Mouse (Mus musculus) spleen, adult 12 weeks (tissue): ENCODE results near the gene Mettl27.
"Not testable (repeated sequence)": the region's sequence is repeated elsewhere in the genome, so short reads cannot be mapped to it uniquely, and the experiment has no call there.

Source experiments
- DNase-seq: peaks from one replicate; pipeline ENCODE4 v3.0.0; 2022; ENCODE audit warnings: low spot score

The Mettl27 gene

GRCm38 (mm10) chr5:134951053-134951884 lies 19.1 kb downstream of the Mettl27 start:
- DNase-seq: no peak

GRCm38 (mm10) chr5:134955491-134955890 lies 23.3 kb downstream of the Mettl27 start:
- DNase-seq: no peak

GRCm38 (mm10) chr5:134959114-134959513 lies 26.9 kb downstream of the Mettl27 start:
- DNase-seq: no peak

GRCm38 (mm10) chr5:134960430-134960829 lies 28.3 kb downstream of the Mettl27 start:
- DNase-seq: no peak

DNA sequence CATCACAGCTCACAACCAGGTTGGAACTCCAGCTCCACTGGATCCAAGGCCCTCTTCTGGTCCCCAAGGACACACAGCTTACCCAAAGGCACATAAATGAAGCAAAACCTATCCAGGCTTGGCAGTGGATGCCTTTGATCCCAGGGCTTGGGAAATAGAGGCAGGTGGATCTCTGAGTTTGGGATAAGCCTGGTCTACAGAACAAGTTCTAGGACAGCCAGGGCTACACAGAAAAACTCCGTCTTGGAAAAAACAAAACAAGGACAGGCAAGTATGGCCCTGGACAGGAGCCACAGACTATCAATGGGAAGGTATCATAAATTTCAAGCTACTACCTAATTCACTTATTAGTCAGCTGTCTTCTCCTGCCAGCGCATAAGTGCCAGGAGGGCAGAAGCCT lies 29.4 kb downstream of the Mettl27 start:
- DNase-seq: no peak

DNA sequence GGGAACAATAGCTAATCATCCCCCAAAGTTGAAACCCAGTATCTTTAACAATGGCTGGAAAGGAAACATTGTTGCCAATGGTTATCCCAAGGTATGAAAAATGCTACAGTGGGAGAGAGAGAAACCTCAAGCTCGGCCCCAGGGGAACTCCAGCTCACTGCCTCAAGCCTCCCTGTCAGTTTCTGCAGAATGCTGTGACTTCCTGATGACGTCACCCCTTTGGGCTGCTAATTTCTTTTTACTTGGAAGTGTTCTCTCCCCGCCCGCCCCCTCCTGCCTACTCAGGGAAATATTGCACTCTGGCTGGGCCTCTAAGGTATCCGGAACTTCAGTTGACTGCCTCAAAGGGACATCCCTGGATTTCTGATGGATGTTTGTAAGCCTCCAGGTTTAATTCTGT lies 31.4 kb downstream of the Mettl27 start:
- no peak for DNase-seq

GRCm38 (mm10) chr5:134964655-134965054 lies 32.5 kb downstream of the Mettl27 start:
- not testable (repeated sequence) for DNase-seq

DNA sequence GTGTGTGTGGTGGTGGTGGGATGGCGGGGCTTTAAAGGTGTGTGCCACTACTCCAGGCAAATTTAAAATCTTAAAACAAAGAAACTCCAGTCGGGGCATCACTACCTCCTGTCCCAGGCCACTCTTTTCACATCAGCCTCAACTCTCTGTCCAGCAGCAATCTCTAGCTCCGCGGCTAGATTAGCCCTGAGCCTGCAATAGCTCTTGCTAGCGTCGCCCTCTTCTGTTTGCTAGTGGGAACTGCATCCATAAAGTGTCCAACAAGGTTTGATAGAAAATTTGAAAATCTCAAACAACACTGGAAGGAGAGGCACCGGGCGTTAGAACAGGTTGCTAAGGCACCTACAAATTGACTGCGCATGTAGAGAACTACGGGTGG lies 33.3 kb downstream of the Mettl27 start:
- peak; percentile 63 for DNase-seq

- peak; percentile 42 for DNase-seq
Observed at GRCm38 (mm10) chr5:134965852-134966821, 34.0 kb downstream of the Mettl27 start.

- no peak for DNase-seq
Observed at GRCm38 (mm10) chr5:134967164-134967944, 35.2 kb downstream of the Mettl27 start.

DNA sequence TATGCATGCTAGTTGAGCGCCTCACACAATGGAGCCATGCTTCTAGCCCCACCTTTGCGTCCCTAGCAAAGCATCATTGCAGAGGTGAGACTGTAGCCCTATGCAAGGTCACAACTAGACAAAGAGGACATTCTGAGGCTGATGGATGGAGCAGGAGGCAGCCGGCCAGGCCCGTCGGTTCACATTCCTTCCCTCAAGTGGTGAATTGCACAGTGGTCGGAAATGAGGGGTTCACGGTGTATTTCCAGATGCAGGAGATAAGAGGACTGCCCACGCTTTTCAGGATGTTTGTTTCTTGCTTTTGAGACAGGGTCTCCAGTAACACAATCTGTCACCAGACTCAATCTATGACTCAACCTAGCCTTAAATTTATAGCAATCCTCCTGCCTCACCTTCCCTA lies 38.5 kb downstream of the Mettl27 start:
- DNase-seq: no peak

GRCm38 (mm10) chr5:134973081-134973480 lies 40.9 kb downstream of the Mettl27 start:
- DNase-seq: no peak

- DNase-seq: no peak
Observed at GRCm38 (mm10) chr5:134973526-134973925, 41.4 kb downstream of the Mettl27 start.

DNA sequence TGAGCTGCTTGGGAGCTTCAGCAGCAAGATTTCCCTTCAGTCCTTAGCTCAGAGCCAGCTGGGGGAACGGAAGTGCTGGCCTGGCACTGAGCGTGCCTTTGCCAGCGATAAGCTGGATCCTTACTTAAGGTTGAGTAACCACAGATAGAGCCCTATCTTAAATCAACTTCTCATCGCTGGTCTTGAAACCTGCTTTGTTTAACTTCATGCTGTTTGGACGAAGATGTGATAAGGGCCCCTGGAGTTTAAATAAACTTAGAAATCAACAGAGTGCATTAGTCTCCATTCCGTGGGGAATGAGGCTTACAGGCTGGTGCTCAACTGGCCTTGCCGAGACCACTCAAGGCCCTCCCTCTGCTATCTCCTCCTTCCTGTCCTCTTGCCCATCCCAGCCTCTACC lies 42.1 kb downstream of the Mettl27 start:
- DNase-seq: no peak

DNA sequence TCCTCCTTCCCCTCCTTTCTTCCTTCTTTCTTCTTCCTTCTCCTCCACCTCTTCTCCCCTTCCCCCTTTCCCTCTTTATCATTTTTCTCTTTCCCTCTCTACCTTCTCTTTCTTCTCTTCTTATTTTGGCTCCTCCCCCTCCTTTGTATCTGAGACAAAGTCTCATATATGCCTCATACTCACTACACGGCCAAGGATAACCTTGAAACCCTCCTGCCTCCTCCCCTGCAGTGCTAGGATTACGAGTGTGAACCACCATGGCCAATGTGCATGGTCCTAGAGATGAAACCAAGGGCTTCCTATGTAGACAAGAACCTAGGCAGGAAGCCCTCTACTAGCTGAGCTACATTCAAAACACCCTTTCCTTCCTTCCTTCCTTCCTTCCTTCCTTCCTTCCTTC lies 42.8 kb downstream of the Mettl27 start:
- no peak for DNase-seq

- no peak for DNase-seq
Observed at GRCm38 (mm10) chr5:134976164-134976563, 44.0 kb downstream of the Mettl27 start.

DNA sequence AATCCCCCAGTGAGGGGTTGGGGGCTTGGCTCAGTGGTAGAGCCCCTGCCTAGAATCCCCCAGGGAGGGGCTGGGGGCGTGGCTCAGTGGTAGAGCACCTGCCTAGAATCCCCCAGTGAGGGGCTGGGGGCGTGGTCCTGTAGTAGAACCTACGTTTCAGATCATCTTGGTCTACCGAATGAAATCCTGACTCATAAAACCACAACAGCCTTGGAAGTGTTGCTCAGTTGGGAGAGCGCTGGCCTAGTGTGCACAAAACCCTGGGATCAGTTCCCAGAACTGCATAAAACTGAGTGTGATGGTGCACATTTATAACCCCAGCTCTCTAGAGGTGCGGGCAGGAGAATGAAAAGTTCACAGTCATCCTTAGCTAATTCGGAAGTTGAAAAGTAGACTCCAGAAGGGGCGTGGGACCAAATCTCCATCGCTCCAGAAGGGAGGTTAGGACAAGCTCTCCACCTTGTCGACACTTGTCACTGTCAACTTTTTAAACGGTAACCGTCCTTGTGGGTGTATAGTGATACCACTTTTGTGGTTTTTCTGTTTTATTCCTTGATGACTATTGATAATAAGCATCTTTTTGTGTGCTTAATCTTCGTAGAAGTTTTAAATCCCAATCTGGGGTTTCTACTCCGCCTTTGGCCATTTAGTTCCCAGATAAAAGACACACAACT lies 44.5 kb downstream of the Mettl27 start:
- no peak for DNase-seq

DNA sequence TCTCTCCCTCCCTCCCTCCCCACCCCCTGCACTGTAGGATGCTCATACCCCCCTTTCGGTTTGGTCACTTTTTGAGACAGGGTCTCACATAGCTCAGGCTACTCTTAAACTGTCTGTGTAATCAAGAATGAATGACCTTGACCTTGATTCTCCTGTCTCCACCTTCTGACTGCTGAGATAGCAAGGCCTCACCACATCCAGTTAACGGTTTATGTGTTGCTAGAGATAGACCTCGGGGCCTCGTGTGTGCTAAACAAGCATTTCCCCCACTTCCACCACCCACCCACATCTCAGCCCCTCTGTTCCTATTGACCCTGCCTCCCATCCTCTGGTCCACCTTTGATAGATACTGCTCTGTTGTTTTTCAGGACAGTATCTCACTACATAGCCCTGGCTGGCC lies 45.7 kb downstream of the Mettl27 start:
- DNase-seq: no peak

- DNase-seq: no peak
Observed at GRCm38 (mm10) chr5:134981149-134981548, 49.0 kb downstream of the Mettl27 start.

DNA sequence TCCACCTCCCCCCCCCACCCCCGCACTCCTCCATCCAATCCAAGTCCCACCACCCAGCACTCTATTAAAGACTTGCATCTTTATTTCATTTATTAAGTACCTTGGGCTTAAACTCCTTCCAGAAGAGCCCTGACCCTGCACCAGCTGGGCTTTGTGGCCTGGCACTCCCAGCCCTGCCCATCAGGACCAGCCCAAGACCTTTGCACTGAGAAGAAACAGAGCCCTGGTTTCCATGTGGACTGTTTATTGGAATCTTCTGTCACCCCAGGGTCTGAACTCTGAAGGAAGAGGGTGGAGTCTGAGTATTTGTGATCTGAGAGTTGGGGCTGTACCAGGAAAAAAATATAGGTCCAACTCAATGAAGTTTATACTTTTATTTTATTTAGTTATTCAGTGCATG lies 50.9 kb downstream of the Mettl27 start:
- DNase-seq: no peak

- no peak for DNase-seq
Observed at GRCm38 (mm10) chr5:134983771-134984170, 51.6 kb downstream of the Mettl27 start.
